Mouse (Mus musculus): Measurements from ENCODE around the gene Pcolce. TPM values are rescaled to one million over a fixed set of nuclear protein-coding genes. Genes with fewer than 3 reads are reported as not detected.

Gene Pcolce
- polyA plus RNA-seq, 1 experiment = not detected

- TF ChIP-seq CTCF (IDR thresholded peaks at IDR 0.05; ENCODE audit: insufficient read depth, low read depth, low read length) (no peak), POLR2A (IDR thresholded peaks at IDR 0.05; ENCODE audit: insufficient read depth, low read depth, low read length) (no peak)
Observed at GRCm38 (mm10) chr5:137566416-137566815, 47.2 kb downstream of the Pcolce start.

GRCm38 (mm10) chr5:137565744-137566143 is 47.8 kb downstream of the Pcolce start:
- TF ChIP-seq CTCF (IDR thresholded peaks at IDR 0.05; ENCODE audit: insufficient read depth, low read depth, low read length) (no peak), POLR2A (IDR thresholded peaks at IDR 0.05; ENCODE audit: insufficient read depth, low read depth, low read length) (no peak)

More at GRCm38 (mm10) chr5:137566416-137566815, 47.2 kb downstream of the Pcolce start:
- Histone ChIP-seq H3K4me3 (ENCODE audit: insufficient read depth, low read depth, low read length) (no peak overlapping the region), H3K4me1 (ENCODE audit: control insufficient read depth, insufficient read depth, low read length) (peaks cover 3% of the 10 kb centered on the region; the same call in 1 of the 2 replicates), H3K27ac (ENCODE audit: insufficient read depth, low read depth, low read length) (no peak overlapping the region)
- WGBS = 96% methylated on average over 5 of the region's 5 CpGs

DNA sequence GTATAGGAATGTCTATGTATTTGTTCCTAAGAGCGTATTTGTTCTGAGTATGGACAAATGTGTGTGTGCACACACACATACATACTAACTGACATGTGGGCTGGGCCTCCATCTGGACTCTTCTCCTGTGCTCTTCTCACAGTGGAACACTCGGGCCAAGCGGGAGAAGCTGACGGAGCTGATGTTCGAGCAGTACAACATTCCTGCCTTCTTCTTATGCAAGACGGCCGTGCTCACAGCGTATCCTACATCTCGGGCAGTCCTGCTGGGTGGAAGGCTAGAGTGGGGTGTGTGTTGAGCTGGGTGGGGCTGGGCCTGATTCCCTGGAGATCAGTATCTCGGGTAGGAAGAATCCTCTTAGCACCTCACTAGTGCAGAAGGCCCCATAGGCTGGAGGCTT is 50.6 kb downstream of the Pcolce start:
- peaks cover 5% of the 10 kb centered on the region; the same call in 1 of the 2 replicates for H3K4me1 ChIP-seq (ENCODE audit: control insufficient read depth, insufficient read depth, low read length)
- WGBS = 82% methylated on average over 10 of the region's 10 CpGs
- no peak for TF ChIP-seq POLR2A (IDR thresholded peaks at IDR 0.05; ENCODE audit: insufficient read depth, low read depth, low read length)
- no peak for TF ChIP-seq CTCF (IDR thresholded peaks at IDR 0.05; ENCODE audit: insufficient read depth, low read depth, low read length)

More at GRCm38 (mm10) chr5:137565744-137566143, 47.8 kb downstream of the Pcolce start:
- H3K4me3 ChIP-seq (ENCODE audit: insufficient read depth, low read depth, low read length) = no peak overlapping the region
- H3K4me1 ChIP-seq (ENCODE audit: control insufficient read depth, insufficient read depth, low read length) = peaks cover 5% of the 10 kb centered on the region; the same call in 1 of the 2 replicates
- WGBS = 68% methylated on average over 6 of the region's 6 CpGs
- no peak overlapping the region for H3K27ac ChIP-seq (ENCODE audit: insufficient read depth, low read depth, low read length)

DNA sequence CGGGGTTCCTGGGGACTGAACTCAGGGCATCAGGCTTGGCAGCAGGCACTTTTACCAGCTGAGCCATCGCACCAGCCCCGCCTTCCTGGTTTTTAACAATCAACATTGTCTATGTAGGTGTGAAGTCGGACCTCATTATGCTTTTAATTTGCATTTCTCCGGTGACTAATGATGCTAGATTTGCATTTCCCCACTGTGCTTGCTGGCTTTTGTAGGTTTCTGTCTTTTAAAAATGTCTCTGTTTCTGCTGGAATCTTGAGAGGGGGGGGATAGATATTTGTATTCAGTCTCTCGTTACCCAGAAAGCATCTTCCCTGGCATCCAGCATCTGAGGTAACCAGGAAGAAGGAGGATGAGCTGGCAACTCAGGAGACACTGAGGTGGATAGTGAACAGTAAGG is 52.0 kb downstream of the Pcolce start:
- Histone ChIP-seq H3K27ac (ENCODE audit: insufficient read depth, low read depth, low read length) (no peak overlapping the region), H3K4me3 (ENCODE audit: insufficient read depth, low read depth, low read length) (no peak overlapping the region), H3K4me1 (ENCODE audit: control insufficient read depth, insufficient read depth, low read length) (peaks cover 5% of the 10 kb centered on the region; the same call in 1 of the 2 replicates)
- WGBS = 34% methylated on average over 6 of the region's 6 CpGs
- TF ChIP-seq POLR2A (IDR thresholded peaks at IDR 0.05; ENCODE audit: insufficient read depth, low read depth, low read length) = no peak
- TF ChIP-seq CTCF (IDR thresholded peaks at IDR 0.05; ENCODE audit: insufficient read depth, low read depth, low read length) = no peak

More for the DNA sequence above, 50.6 kb downstream of the Pcolce start:
- no peak overlapping the region for H3K27ac ChIP-seq (ENCODE audit: insufficient read depth, low read depth, low read length)
- no peak overlapping the region for H3K4me3 ChIP-seq (ENCODE audit: insufficient read depth, low read depth, low read length)

Other genes with a start within 250 kb of the Pcolce start
- gene Zan, start 136.7 kb downstream of the Pcolce start, polyA plus RNA-seq (2012; ENCODE audit: insufficient read depth, insufficient read length, low replicate concordance, missing spikeins) = not detected in 2 replicates
- gene Pop7, start 111.3 kb downstream of the Pcolce start, polyA plus RNA-seq (2012; ENCODE audit: insufficient read depth, insufficient read length, low replicate concordance, missing spikeins) = not detected in 2 replicates
- not detected in 2 replicates for gene Gigyf1, start 95.2 kb downstream of the Pcolce start, polyA plus RNA-seq (2012; ENCODE audit: insufficient read depth, insufficient read length, low replicate concordance, missing spikeins)
- not detected in 2 replicates for gene Epo, start 80.5 kb downstream of the Pcolce start, polyA plus RNA-seq (2012; ENCODE audit: insufficient read depth, insufficient read length, low replicate concordance, missing spikeins)
- not detected in 2 replicates for gene Gnb2, start 80.3 kb downstream of the Pcolce start, polyA plus RNA-seq (2012; ENCODE audit: insufficient read depth, insufficient read length, low replicate concordance, missing spikeins)
- not detected in 2 replicates for gene Actl6b, start 60.3 kb downstream of the Pcolce start, polyA plus RNA-seq (2012; ENCODE audit: insufficient read depth, insufficient read length, low replicate concordance, missing spikeins)
- not detected in 2 replicates for gene Tfr2, start 43.9 kb downstream of the Pcolce start, polyA plus RNA-seq (2012; ENCODE audit: insufficient read depth, insufficient read length, low replicate concordance, missing spikeins)
- not detected in 2 replicates for gene Mospd3, start 12.7 kb downstream of the Pcolce start, polyA plus RNA-seq (2012; ENCODE audit: insufficient read depth, insufficient read length, low replicate concordance, missing spikeins)
- not detected in 2 replicates for gene Fbxo24, start 15.2 kb upstream of the Pcolce start, polyA plus RNA-seq (2012; ENCODE audit: insufficient read depth, insufficient read length, low replicate concordance, missing spikeins)
- not detected in 2 replicates for gene Lrch4, start 15.3 kb upstream of the Pcolce start, polyA plus RNA-seq (2012; ENCODE audit: insufficient read depth, insufficient read length, low replicate concordance, missing spikeins)
- gene Gm20605, start 15.4 kb upstream of the Pcolce start, polyA plus RNA-seq (2012; ENCODE audit: insufficient read depth, insufficient read length, low replicate concordance, missing spikeins) = not detected in 2 replicates
- gene Sap25, start 27.6 kb upstream of the Pcolce start, polyA plus RNA-seq (2012; ENCODE audit: insufficient read depth, insufficient read length, low replicate concordance, missing spikeins) = not detected in 2 replicates
- not detected in 2 replicates for gene Irs3, start 31.9 kb upstream of the Pcolce start, polyA plus RNA-seq (2012; ENCODE audit: insufficient read depth, insufficient read length, low replicate concordance, missing spikeins)
- not detected in 2 replicates for gene Agfg2, start 70.9 kb upstream of the Pcolce start, polyA plus RNA-seq (2012; ENCODE audit: insufficient read depth, insufficient read length, low replicate concordance, missing spikeins)
- not detected in 2 replicates for gene Nyap1, start 127.8 kb upstream of the Pcolce start, polyA plus RNA-seq (2012; ENCODE audit: insufficient read depth, insufficient read length, low replicate concordance, missing spikeins)
- gene Tsc22d4, start 131.9 kb upstream of the Pcolce start, polyA plus RNA-seq (2012; ENCODE audit: insufficient read depth, insufficient read length, low replicate concordance, missing spikeins) = 483 TPM in 1 of 2 replicates, not detected in the other
- not detected in 2 replicates for gene Ppp1r35, start 165.1 kb upstream of the Pcolce start, polyA plus RNA-seq (2012; ENCODE audit: insufficient read depth, insufficient read length, low replicate concordance, missing spikeins)
- not detected in 2 replicates for gene Mepce, start 173.9 kb upstream of the Pcolce start, polyA plus RNA-seq (2012; ENCODE audit: insufficient read depth, insufficient read length, low replicate concordance, missing spikeins)
- gene Zcwpw1, start 174.0 kb upstream of the Pcolce start, polyA plus RNA-seq (2012; ENCODE audit: insufficient read depth, insufficient read length, low replicate concordance, missing spikeins) = not detected in 2 replicates
- gene Pilra, start 222.5 kb upstream of the Pcolce start, polyA plus RNA-seq (2012; ENCODE audit: insufficient read depth, insufficient read length, low replicate concordance, missing spikeins) = not detected in 2 replicates
- not detected in 2 replicates for gene Pilrb1, start 244.3 kb upstream of the Pcolce start, polyA plus RNA-seq (2012; ENCODE audit: insufficient read depth, insufficient read length, low replicate concordance, missing spikeins)